Mouse (Mus musculus): ENCODE measurements at regions not wholly inside any gene's neighbourhood (a gene's known extent, or its start where the extent isn't known, plus 50 kb on each side); places are given as distances from the start of the nearest gene placed in this dataset.

GRCm38 (mm10) chr4:17160500-17160899, 2444.8 kb upstream of the Gm12353 start:
- Histone ChIP-seq H3K4me1 (ENCODE audit: insufficient read depth) (no peaks in the 10 kb centered on the region), H3K27ac (ENCODE audit: low read depth, low read length) (no peak overlapping the region), H3K9ac (no peak overlapping the region), H3K9me3 (ENCODE audit: low read length) (no peaks in the 10 kb centered on the region), H3K36me3 (ENCODE audit: insufficient read depth) (no peaks in the 10 kb centered on the region), H3K4me3 (ENCODE audit: low read depth, low read length) (no peak overlapping the region), H3K4me2 (ENCODE audit: low read depth) (no peak overlapping the region), H3K27me3 (ENCODE audit: insufficient read depth, low read length) (no peaks in the 10 kb centered on the region)
- TF ChIP-seq CTCF (IDR thresholded peaks at IDR 0.05; ENCODE audit: low read depth): no peak
- ATAC-seq: no peak
- DNase-seq: no peak

GRCm38 (mm10) chr4:17163581-17163980, 2441.7 kb upstream of the Gm12353 start:
- Histone ChIP-seq H3K36me3 (ENCODE audit: insufficient read depth) (no peaks in the 10 kb centered on the region), H3K4me1 (ENCODE audit: insufficient read depth) (no peaks in the 10 kb centered on the region), H3K9me3 (ENCODE audit: low read length) (no peaks in the 10 kb centered on the region), H3K4me3 (ENCODE audit: low read depth, low read length) (no peak overlapping the region), H3K9ac (no peak overlapping the region), H3K4me2 (ENCODE audit: low read depth) (no peak overlapping the region), H3K27ac (ENCODE audit: low read depth, low read length) (no peak overlapping the region), H3K27me3 (ENCODE audit: insufficient read depth, low read length) (no peaks in the 10 kb centered on the region)
- ATAC-seq (no peak), DNase-seq (peak; percentile 2)
- no peak for TF ChIP-seq CTCF (IDR thresholded peaks at IDR 0.05; ENCODE audit: low read depth)
- 64% methylated on average over 2 of the region's 2 CpGs for WGBS

GRCm38 (mm10) chr4:17208746-17209145, 2396.5 kb upstream of the Gm12353 start:
- H3K36me3 ChIP-seq (ENCODE audit: insufficient read depth): no peaks in the 10 kb centered on the region
- no peak overlapping the region for H3K9ac ChIP-seq
- H3K4me1 ChIP-seq (ENCODE audit: insufficient read depth): no peaks in the 10 kb centered on the region
- no peak for TF ChIP-seq CTCF (IDR thresholded peaks at IDR 0.05; ENCODE audit: low read depth)
- no peak overlapping the region for H3K4me2 ChIP-seq (ENCODE audit: low read depth)
- no peak overlapping the region for H3K27ac ChIP-seq (ENCODE audit: low read depth, low read length)
- no peak for ATAC-seq
- H3K27me3 ChIP-seq (ENCODE audit: insufficient read depth, low read length): no peaks in the 10 kb centered on the region
- no peak overlapping the region for H3K4me3 ChIP-seq (ENCODE audit: low read depth, low read length)
- no peak for DNase-seq
- no peaks in the 10 kb centered on the region for H3K9me3 ChIP-seq (ENCODE audit: low read length)

GRCm38 (mm10) chr4:17239853-17240252, 2365.4 kb upstream of the Gm12353 start:
- DNase-seq (no peak), ATAC-seq (no peak)
- no peaks in the 10 kb centered on the region for H3K9me3 ChIP-seq (ENCODE audit: low read length)
- no peak for TF ChIP-seq CTCF (IDR thresholded peaks at IDR 0.05; ENCODE audit: low read depth)
- H3K36me3 ChIP-seq (ENCODE audit: insufficient read depth): no peaks in the 10 kb centered on the region
- H3K4me1 ChIP-seq (ENCODE audit: insufficient read depth): no peaks in the 10 kb centered on the region
- H3K4me2 ChIP-seq (ENCODE audit: low read depth): no peak overlapping the region
- no peak overlapping the region for H3K27ac ChIP-seq (ENCODE audit: low read depth, low read length)
- WGBS: 68% methylated on average over 2 of the region's 2 CpGs
- no peak overlapping the region for H3K9ac ChIP-seq
- H3K4me3 ChIP-seq (ENCODE audit: low read depth, low read length): no peak overlapping the region
- no peaks in the 10 kb centered on the region for H3K27me3 ChIP-seq (ENCODE audit: insufficient read depth, low read length)

- no peaks in the 10 kb centered on the region for H3K4me1 ChIP-seq (ENCODE audit: insufficient read depth)
- DNase-seq (no peak), ATAC-seq (no peak)
- H3K9ac ChIP-seq: no peak overlapping the region
- TF ChIP-seq CTCF (IDR thresholded peaks at IDR 0.05; ENCODE audit: low read depth): no peak
- H3K27me3 ChIP-seq (ENCODE audit: insufficient read depth, low read length): no peaks in the 10 kb centered on the region
- no peak overlapping the region for H3K4me2 ChIP-seq (ENCODE audit: low read depth)
- H3K9me3 ChIP-seq (ENCODE audit: low read length): no peaks in the 10 kb centered on the region
- no peak overlapping the region for H3K4me3 ChIP-seq (ENCODE audit: low read depth, low read length)
- H3K36me3 ChIP-seq (ENCODE audit: insufficient read depth): no peaks in the 10 kb centered on the region
- H3K27ac ChIP-seq (ENCODE audit: low read depth, low read length): no peak overlapping the region
Observed at GRCm38 (mm10) chr4:17240314-17240713, 2364.9 kb upstream of the Gm12353 start.

GRCm38 (mm10) chr4:17259143-17259542, 2346.1 kb upstream of the Gm12353 start:
- Histone ChIP-seq H3K9me3 (ENCODE audit: low read length) (no peaks in the 10 kb centered on the region), H3K9ac (no peak overlapping the region), H3K4me2 (ENCODE audit: low read depth) (no peak overlapping the region), H3K27ac (ENCODE audit: low read depth, low read length) (no peak overlapping the region), H3K4me3 (ENCODE audit: low read depth, low read length) (no peak overlapping the region), H3K4me1 (ENCODE audit: insufficient read depth) (no peaks in the 10 kb centered on the region), H3K27me3 (ENCODE audit: insufficient read depth, low read length) (no peaks in the 10 kb centered on the region), H3K36me3 (ENCODE audit: insufficient read depth) (no peaks in the 10 kb centered on the region)
- ATAC-seq (peak; percentile 42; the same call in 1 of the 2 replicates), DNase-seq (peak; percentile 18)
- no peak for TF ChIP-seq CTCF (IDR thresholded peaks at IDR 0.05; ENCODE audit: low read depth)
- 78% methylated on average over 3 of the region's 3 CpGs for WGBS

GRCm38 (mm10) chr4:17261704-17262103, 2343.5 kb upstream of the Gm12353 start:
- Histone ChIP-seq H3K9ac (no peak overlapping the region), H3K36me3 (ENCODE audit: insufficient read depth) (no peaks in the 10 kb centered on the region), H3K4me2 (ENCODE audit: low read depth) (no peak overlapping the region), H3K9me3 (ENCODE audit: low read length) (no peaks in the 10 kb centered on the region), H3K27ac (ENCODE audit: low read depth, low read length) (no peak overlapping the region), H3K4me1 (ENCODE audit: insufficient read depth) (no peaks in the 10 kb centered on the region), H3K27me3 (ENCODE audit: insufficient read depth, low read length) (no peaks in the 10 kb centered on the region), H3K4me3 (ENCODE audit: low read depth, low read length) (no peak overlapping the region)
- TF ChIP-seq CTCF (IDR thresholded peaks at IDR 0.05; ENCODE audit: low read depth): no peak
- DNase-seq: peak; percentile 2
- ATAC-seq: peak; percentile 53; the same call in 1 of the 2 replicates

GRCm38 (mm10) chr4:17299131-17299530, 2306.1 kb upstream of the Gm12353 start:
- H3K4me2 ChIP-seq (ENCODE audit: low read depth): no peak overlapping the region
- no peak for ATAC-seq

More at GRCm38 (mm10) chr4:17299131-17299530, 2306.1 kb upstream of the Gm12353 start:
- TF ChIP-seq CTCF (IDR thresholded peaks at IDR 0.05; ENCODE audit: low read depth): no peak
- 0 out of 2 replicates have a peak, but pooled peaks cover 7% of the 10 kb centered on the region for H3K9me3 ChIP-seq (ENCODE audit: low read length)
- H3K9ac ChIP-seq: no peak overlapping the region
- no peak overlapping the region for H3K27ac ChIP-seq (ENCODE audit: low read depth, low read length)
- H3K4me1 ChIP-seq (ENCODE audit: insufficient read depth): no peaks in the 10 kb centered on the region
- no peaks in the 10 kb centered on the region for H3K27me3 ChIP-seq (ENCODE audit: insufficient read depth, low read length)
- H3K4me3 ChIP-seq (ENCODE audit: low read depth, low read length): no peak overlapping the region
- no peak for DNase-seq
- H3K36me3 ChIP-seq (ENCODE audit: insufficient read depth): no peaks in the 10 kb centered on the region

Data from forebrain, postnatal 0 days (tissue).